Mouse (Mus musculus): ENCODE data around the gene Fgd2. TPM values are rescaled to one million over a fixed set of nuclear protein-coding genes. Genes with fewer than 3 reads are reported as not detected.

The Fgd2 gene
- total RNA-seq, 2 experiments from 2014 or later = 2.5 to 2.6 TPM

GRCm38 (mm10) chr17:29396056-29396799 is 35.5 kb downstream of the Fgd2 start:
- intact Hi-C loops (cut with DNase I) = loop anchor here (2.0 kb wide), 1 partner anchor 63 kb away; no protein-coding TSS in a partner anchor
- DNase-seq = no peak

GRCm38 (mm10) chr17:29396821-29397242 is 36.1 kb downstream of the Fgd2 start:
- intact Hi-C loops (cut with DNase I) = loop anchor here (1.0 to 2.0 kb wide), 3 partner anchors 62 to 116 kb away; no protein-coding TSS in a partner anchor
- peak; percentile 90 to 91 for DNase-seq

DNA sequence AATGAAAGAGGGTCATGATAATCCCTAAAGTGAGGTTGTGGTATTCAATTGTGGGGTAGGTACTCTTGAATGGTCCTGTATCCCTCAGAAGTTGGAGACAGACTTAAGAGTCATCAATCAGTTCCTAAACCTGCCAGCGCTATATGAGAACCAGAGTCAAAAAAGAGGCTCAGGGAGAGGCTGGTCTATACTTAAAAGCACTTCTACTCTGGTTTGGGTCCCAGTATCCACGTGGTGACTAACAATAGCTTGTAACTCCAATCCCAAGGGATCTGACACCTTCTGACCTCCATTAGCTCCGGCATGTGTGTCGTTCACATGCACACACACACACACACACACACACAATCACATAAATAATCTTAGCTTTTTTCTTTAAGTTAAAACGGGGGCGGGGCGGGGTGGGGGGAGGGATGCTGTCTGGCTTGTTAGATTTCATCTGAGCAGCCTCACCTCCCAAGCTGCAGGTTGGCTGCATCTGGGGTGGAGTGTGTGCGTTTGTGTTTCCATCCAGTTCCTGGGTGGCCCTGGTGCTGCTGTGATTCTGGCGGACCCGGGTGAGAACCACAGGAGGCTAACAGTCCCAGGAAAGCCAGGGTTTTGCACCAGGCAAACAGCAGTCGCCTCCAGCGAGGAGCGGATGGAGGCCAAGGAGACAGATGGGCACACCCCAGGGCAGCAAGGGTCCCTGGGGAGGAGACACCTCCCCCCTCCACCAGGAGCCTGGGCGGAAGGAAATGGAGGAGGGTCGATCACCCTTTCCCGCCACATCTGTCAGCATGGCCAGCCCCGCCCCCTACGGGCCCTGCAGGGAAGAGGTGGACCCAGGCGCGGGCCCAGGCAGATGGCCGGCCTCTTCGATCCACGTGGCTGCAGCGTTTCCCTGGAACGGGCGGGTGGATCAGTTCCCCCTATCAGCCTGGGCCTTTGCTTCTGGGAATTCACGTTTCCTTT is 37.0 kb downstream of the Fgd2 start:
- peak; percentile 89 to 91 for DNase-seq
- intact Hi-C loops (cut with DNase I) = loop anchor here (1.0 to 2.0 kb wide), 3 partner anchors 61 to 116 kb away; no protein-coding TSS in a partner anchor

GRCm38 (mm10) chr17:29398434-29399026 is 37.8 kb downstream of the Fgd2 start:
- intact Hi-C loops (cut with DNase I) = no loop called here
- no peak for DNase-seq

- DNase-seq = no peak
- intact Hi-C loops (cut with DNase I) = no loop called here
Observed at GRCm38 (mm10) chr17:29399241-29399910, 38.7 kb downstream of the Fgd2 start.

GRCm38 (mm10) chr17:29400044-29400443 is 39.3 kb downstream of the Fgd2 start:
- no peak for DNase-seq
- intact Hi-C loops (cut with DNase I) = no loop called here

DNA sequence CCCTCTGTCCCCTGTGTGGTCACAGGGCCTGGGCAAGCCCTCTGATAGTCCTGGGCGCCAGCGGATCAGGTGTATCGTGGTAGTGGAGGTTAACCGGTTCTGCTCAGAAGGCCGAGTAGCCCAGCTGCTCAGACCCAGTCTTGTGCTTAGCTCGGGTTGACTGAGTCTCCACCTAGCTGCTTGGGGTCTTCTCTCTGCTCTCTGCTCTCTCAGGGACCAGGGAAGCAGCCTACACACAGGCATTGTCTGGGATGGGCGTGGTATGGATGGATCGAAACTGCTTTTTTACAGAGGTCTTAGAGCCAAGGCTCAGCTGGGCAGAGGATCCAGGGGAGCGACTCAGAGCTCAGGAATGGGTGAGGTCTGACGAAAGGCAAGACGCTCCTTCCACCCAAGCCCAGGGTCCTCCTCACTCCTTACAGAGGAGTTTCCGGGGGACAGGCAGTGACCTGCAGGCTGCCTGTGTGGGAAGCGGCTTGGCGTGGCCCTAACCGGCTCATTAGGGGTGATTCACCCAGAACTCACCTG is 41.1 kb downstream of the Fgd2 start:
- intact Hi-C loops (cut with DNase I) = no loop called here
- no peak for DNase-seq

- intact Hi-C loops (cut with DNase I) = no loop called here
Observed at GRCm38 (mm10) chr17:29403179-29403578, 42.5 kb downstream of the Fgd2 start.

GRCm38 (mm10) chr17:29405501-29405900 is 44.8 kb downstream of the Fgd2 start:
- no peak for DNase-seq
- intact Hi-C loops (cut with DNase I) = no loop called here

More at GRCm38 (mm10) chr17:29403179-29403578, 42.5 kb downstream of the Fgd2 start:
- no peak for DNase-seq

DNA sequence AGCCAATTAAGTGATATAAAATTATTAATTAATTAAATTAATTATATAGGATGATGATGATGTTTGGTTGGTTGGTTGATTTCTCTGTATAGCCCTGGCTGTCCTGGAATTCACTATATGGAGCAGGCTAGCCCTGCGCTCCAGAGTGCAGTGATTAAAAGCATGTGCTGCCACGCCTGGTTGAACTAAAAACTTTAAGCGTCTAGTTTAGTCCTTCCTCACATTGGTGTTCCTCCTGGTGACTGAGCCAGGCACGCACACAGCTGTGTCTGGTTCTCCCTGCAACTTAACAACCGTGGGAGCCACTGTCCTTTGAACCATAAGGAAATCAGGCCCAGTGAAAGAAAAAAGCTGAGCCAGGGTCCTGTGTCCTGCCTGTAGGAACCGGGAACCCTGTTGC is 45.4 kb downstream of the Fgd2 start:
- intact Hi-C loops (cut with DNase I) = no loop called here
- no peak for DNase-seq

DNA sequence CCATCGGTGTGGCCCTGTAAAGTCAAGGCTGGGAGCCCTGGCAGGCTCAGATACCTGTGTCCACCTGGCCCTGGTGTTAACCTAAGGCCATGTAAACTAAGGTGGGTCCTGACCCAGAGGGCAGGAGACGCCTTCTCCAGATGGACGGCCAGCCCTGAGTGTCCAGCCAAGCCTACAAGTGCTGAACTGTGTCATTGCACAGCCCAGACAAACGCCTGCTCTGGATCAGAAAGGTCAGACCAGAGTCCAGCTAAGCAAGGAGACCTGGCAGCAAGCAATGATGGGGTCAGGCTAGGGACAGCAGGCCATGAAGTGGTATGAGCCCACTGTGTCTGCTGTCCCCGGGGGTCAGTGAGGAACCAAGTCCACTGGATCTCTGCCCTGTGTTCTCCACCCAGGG is 46.7 kb downstream of the Fgd2 start:
- DNase-seq = no peak
- intact Hi-C loops (cut with DNase I) = no loop called here

DNA sequence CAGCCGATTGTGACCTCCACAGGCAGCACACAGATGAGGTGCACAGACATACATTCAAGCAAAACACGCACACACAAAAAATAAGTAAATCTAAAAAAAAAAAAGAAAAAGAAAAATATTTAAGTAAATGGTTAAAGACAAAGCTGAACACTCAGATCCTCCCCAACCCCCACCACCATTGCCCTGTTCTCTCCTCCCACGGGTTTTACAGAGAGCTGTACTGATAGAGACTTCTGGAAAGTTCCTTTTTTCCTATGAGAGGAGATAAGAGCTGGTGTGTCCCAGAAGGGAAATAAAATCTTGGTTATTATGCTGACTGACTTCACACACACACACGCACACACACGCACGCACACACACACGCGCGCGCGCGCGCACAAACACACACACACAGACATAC is 47.6 kb downstream of the Fgd2 start:
- DNase-seq = no peak
- intact Hi-C loops (cut with DNase I) = no loop called here

DNA sequence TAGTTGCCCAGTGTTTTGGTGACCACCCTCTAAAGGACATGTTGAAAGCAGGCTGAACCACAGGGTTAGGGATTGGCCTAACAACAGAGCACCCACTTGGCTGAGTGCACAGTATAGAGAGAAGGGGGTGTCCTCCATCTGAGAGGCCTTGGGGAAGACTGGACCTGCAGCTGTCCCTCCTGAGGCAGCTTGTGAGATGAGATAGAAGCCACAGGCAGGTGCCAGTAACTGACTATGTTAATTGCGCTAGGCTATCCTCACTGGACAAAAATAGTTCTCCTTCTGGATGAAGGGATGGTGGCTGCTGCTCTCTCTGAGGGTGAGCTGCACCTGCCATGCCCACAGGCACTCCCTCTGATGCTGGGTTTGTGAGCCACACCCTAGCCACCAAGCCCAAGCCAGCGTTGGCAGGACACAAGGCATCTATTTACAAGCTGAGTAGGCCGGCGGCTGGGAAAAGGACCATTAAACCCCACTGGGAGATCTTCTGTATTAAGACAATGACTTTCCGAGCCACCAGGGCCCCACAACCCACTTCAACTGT is 49.2 kb downstream of the Fgd2 start:
- DNase-seq = no peak
- intact Hi-C loops (cut with DNase I) = no loop called here

DNA sequence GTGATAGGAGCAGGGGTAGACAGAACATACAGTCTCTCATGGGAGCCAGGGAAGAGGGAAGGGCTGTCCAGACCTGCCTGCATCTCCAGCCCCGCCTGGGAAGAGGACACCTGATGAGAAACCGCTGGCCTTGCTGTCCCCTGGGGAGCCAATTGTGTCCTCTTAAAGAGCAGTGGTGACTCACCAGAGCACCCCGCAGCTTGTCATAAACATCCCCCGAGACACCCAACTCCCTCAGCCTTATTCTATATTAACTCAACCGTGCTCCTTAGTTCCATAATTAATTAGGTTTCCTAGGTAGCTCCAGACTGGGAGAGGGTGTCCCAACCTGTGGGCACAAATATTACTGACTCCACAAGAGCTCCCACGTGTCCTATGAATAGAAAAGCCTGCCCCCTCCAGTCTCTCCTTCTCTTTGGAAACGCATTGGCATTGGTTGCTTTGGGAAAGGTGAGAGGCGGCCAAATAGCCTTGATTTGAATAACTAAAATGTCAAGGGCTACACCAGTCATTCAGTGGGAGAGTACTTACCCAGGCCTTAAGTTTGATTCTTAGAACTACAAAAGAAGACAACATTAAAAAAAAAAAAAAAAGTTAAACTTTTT is 51.2 kb downstream of the Fgd2 start:
- DNase-seq = no peak

DNA sequence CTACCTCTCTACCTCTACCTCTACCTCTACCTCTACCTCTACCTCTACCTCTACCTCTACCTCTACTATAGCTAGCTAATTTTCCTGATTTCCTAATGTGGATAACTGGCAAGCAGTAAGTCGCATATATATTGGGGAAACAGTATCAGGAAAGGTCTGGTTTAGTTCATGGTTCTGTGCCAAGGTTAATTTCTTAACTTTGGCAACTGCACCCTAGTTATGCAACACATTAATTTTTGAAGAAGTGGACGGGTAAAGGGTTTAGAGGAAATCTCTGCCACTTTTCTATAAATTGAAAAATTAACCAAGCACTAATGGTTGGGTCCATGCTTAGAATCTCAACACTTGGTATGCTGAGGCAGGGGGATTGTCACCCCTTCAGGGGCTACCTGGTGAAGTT is 53.9 kb downstream of the Fgd2 start:
- intact Hi-C loops (cut with DNase I) = no loop called here
- no peak for DNase-seq

More for the DNA sequence above, 51.2 kb downstream of the Fgd2 start:
- intact Hi-C loops (cut with DNase I) = no loop called here

DNA sequence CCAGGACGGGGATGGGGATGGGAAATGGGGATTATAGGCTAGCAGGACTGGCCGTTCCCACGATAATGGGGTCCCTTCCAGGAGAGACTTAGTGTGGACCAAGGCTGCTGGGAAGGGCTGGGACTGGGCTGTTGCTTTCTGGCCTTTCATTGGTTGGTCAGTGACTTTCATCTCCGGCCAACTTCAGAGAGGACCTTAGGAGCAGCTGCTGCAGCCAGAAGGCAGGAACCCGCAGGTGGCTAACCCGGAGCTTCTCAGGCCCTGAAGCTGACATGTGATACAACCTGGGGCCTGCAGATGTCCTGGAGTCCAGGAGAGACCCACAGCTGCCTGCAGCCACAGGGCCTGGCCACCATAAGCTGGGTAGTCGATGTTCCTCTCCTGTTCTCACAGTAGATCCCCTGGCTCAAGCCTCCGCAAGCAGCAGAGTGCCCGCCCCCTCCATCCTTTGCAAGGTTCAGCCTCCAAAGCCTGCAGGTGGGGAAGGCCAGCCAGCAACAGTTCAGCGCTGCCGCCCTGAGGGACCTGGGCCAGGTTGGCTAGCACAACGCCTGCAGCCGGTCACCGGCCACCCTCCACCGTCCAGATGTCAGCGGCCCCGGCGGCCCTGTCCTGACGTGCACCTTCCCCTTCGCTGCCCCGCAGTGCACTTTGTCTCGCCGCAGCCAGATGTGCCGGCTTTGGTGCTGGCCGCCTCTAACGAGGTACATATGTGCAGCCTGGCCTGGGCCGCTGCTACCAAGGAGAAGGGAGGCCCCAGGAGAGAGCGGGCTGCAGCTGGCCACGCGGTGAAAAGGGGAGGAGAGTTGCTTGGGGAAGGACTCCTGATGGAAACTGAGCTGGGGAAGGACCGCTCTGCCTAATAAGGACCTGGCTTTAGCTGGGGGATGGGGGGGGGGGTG is 55.3 kb downstream of the Fgd2 start:
- DNase-seq = peak; percentile 80 to 81
- intact Hi-C loops (cut with DNase I) = no loop called here

- intact Hi-C loops (cut with DNase I) = no loop called here
- DNase-seq = no peak
Observed at GRCm38 (mm10) chr17:29416757-29417156, 56.0 kb downstream of the Fgd2 start.

DNA sequence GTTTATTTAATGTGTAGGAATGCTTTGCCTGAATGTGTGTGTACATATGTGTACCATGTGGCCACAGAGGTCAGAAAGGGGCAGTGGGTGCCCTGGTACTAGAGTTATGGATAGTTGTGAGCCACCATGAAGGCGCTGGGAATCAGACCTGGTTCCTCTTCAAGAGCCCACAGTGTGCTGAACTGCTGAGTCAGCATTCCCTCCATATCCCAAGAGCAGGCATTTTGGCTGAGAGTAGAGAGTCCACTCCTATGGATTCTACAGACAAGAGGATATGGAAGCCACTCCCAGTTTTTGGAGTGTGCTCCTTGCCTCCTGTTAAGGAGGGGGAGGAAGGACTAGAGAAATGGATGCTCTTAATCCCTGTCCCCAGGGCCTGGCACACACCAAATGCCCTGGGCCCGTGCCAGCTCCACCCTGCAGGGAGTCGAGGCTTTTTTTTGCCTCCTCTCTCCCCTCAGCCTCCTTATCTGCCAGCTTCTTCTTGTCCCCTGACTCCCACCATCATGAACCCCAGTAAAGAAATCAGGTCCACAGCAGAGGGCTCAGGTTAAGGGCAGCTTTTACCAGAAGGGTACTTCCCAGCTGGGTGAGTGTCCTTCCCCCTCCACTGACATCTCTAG is 58.2 kb downstream of the Fgd2 start:
- DNase-seq = no peak

More for the DNA sequence above, 58.2 kb downstream of the Fgd2 start:
- intact Hi-C loops (cut with DNase I) = no loop called here
